Mouse (Mus musculus) hindbrain, embryonic 13.5 days (tissue): ENCODE results near the gene Tead3. TPM values are rescaled to one million over a fixed set of nuclear protein-coding genes. Genes with fewer than 3 reads are reported as not detected.
"Not testable (repeated sequence)": the region's sequence is repeated elsewhere in the genome, so short reads cannot be mapped to it uniquely, and the experiment has no call there.

ENCODE experiments used
- ATAC-seq: fragments of 200-750 bp; cut with Nextera tagmentation; 2 replicates; pipeline ENCODE4 v1.8.0; 2017; ENCODE audit warnings: moderate TSS enrichment; ENCODE audit not compliant: low FRiP score
- H3K27ac ChIP-seq: fragments of 300-500 bp; sonication (generic); 2 replicates; pipeline ENCODE4 v1.5.1; 2015; ENCODE audit warnings: inconsistent platforms, mild to moderate bottlenecking, moderate library complexity
- H3K27me3 ChIP-seq: fragments of 300-500 bp; sonication (generic); 2 replicates; pipeline ENCODE4 v1.6.1; 2015; ENCODE audit warnings: mild to moderate bottlenecking, inconsistent platforms
- H3K36me3 ChIP-seq: fragments of 300-500 bp; sonication (generic); 2 replicates; pipeline ENCODE4 v1.6.1; 2015; ENCODE audit warnings: mild to moderate bottlenecking, inconsistent platforms
- H3K4me1 ChIP-seq: fragments of 300-500 bp; sonication (generic); replicated peaks from 2 replicates; pipeline ENCODE4 v1.6.1; 2015; ENCODE audit warnings: inconsistent platforms
- H3K4me2 ChIP-seq: fragments of 300-500 bp; sonication (generic); 2 replicates; pipeline ENCODE4 v1.6.1; 2015; ENCODE audit warnings: inconsistent platforms, mild to moderate bottlenecking, moderate library complexity
- H3K4me3 ChIP-seq: fragments of 300-500 bp; sonication (generic); 2 replicates; pipeline ENCODE4 v1.5.1; 2015; ENCODE audit warnings: mild to moderate bottlenecking, inconsistent platforms
- H3K9ac ChIP-seq: fragments of 300-500 bp; sonication (generic); 2 replicates; pipeline ENCODE4 v1.6.1; 2015; ENCODE audit warnings: mild to moderate bottlenecking, inconsistent platforms
- H3K9me3 ChIP-seq: fragments of 300-500 bp; sonication (generic); 2 replicates; pipeline ENCODE4 v1.6.1; 2016; ENCODE audit warnings: inconsistent platforms
- WGBS: fragments of 180-500 bp; shearing (Covaris S2); methylation state at CpG from one replicate; pipeline ENCODE4 v1.1.7; 2015; 5-methylcytosine and 5-hydroxymethylcytosine counted together
- polyA plus RNA-seq: library from polyadenylated mRNA; unstranded; fragments of >200 nt; fragmentation: Nextera tagmentation; extraction: Ambion mirVana; gene quantifications from 2 replicates; pipeline ENCODE4 v1.2.1, GENCODE M21; 2015

Gene Tead3
- polyA plus RNA-seq, 1 experiment from 2014 or later, result 1.8 TPM

GRCm38 (mm10) chr17:28325751-28326150 is 24.9 kb downstream of the Tead3 start:
- H3K4me2 ChIP-seq, result no peak overlapping the region
- no peaks in the 10 kb centered on the region for H3K9me3 ChIP-seq
- H3K36me3 ChIP-seq, result peaks cover 45% of the 10 kb centered on the region
- WGBS, result 94% methylated on average over 8 of the region's 8 CpGs
- no peaks in the 10 kb centered on the region for H3K27me3 ChIP-seq
- no peak for ATAC-seq
- H3K4me1 ChIP-seq, result peaks cover 22% of the 10 kb centered on the region
- no peak overlapping the region for H3K27ac ChIP-seq
- no peak overlapping the region for H3K4me3 ChIP-seq
- peak overlapping the region; percentile 43; the same call in 1 of the 2 replicates for H3K9ac ChIP-seq

- ATAC-seq, result not testable (repeated sequence)
- WGBS, result 97% methylated on average over 7 of the region's 7 CpGs
These were observed 26.2 kb downstream of the Tead3 start for GRCm38 (mm10) chr17:28324416-28324815.

GRCm38 (mm10) chr17:28323786-28324185 is 26.8 kb downstream of the Tead3 start:
- Histone ChIP-seq H3K27me3 (no peaks in the 10 kb centered on the region), H3K9me3 (no peaks in the 10 kb centered on the region), H3K4me1 (peaks cover 8% of the 10 kb centered on the region), H3K9ac (no peak overlapping the region), H3K27ac (no peak overlapping the region), H3K4me3 (no peak overlapping the region), H3K36me3 (peaks cover 48% of the 10 kb centered on the region), H3K4me2 (no peak overlapping the region)
- WGBS, result 96% methylated on average over 8 of the region's 8 CpGs
- no peak for ATAC-seq

More at GRCm38 (mm10) chr17:28324416-28324815, 26.2 kb downstream of the Tead3 start:
- H3K9me3 ChIP-seq, H3K4me3 ChIP-seq, H3K4me2 ChIP-seq, H3K9ac ChIP-seq, H3K27ac ChIP-seq, H3K27me3 ChIP-seq: not testable (repeated sequence)
- Histone ChIP-seq H3K36me3 (peaks cover 46% of the 10 kb centered on the region), H3K4me1 (peaks cover 13% of the 10 kb centered on the region)

DNA sequence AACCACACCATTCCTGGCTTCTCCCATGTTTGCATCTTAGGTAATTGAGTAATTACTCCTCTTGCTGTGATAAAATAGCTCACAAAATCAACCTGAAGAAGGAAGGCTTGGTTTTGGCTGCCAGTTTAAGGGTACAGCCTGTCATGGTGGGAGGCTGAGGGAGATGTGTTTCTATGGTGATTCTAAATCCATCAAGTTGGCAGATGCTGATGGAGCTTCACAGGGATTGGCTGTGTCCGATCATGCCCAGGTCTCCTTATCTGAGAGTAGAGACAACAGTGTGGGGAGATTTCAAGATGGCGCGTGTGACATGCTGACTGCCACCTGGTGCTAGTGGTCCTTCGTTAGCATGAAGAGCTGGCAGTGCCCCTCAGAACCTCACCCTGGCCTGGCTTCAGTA is 28.9 kb downstream of the Tead3 start:
- Histone ChIP-seq H3K36me3 (peaks cover 65% of the 10 kb centered on the region), H3K9me3 (no peaks in the 10 kb centered on the region), H3K27ac (no peak overlapping the region), H3K9ac (no peak overlapping the region), H3K27me3 (no peaks in the 10 kb centered on the region), H3K4me2 (no peak overlapping the region), H3K4me1 (no peaks in the 10 kb centered on the region), H3K4me3 (no peak overlapping the region)
- WGBS, result 96% methylated on average over 4 of the region's 4 CpGs
- no peak for ATAC-seq

DNA sequence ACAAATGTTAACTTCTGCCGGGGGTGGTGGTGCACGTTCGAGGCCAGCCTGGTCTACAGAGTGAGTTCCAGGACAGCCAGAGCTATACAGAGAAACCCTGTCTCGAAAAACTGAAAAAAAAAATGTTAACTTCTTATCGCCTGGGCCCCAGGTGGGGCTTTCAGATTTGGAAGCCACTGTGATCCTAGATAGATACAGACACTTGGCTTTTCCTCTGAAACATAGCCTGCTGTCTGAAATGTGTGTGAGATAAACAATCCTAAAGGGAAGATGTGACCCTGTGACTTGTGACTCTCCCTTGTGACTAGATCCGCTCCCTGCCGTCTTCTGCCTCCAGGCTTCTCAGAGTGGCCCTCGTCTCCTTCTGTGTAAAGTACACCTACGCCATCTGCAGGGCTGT is 32.9 kb downstream of the Tead3 start:
- Histone ChIP-seq H3K27me3 (no peaks in the 10 kb centered on the region), H3K27ac (no peak overlapping the region), H3K4me2 (no peak overlapping the region), H3K4me1 (peaks cover 23% of the 10 kb centered on the region), H3K9me3 (no peaks in the 10 kb centered on the region), H3K9ac (peak overlapping the region; percentile 56; the same call in 1 of the 2 replicates), H3K36me3 (peaks cover 52% of the 10 kb centered on the region), H3K4me3 (no peak overlapping the region)
- WGBS, result 82% methylated on average over 9 of the region's 9 CpGs
- ATAC-seq, result no peak

DNA sequence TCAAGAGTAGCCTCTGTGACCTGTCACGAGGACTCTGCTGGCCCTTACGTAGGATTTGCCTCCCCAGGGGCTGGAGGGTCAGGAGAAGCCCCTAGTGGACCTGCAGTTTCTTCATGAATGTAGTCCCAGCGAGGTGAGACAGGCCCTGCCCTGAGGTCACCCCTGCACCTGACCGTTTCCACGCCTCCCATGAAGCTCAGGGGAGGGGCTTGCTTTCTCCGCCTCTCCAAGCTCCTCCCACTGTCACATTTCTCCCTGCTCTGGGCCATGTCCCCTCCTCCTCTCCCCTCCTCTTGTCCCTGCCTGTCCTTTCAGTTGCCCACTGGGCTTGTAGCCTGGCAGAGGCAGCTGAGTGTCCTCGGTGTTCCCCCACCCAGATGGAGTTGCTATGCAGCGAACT is 33.5 kb downstream of the Tead3 start:
- H3K36me3 ChIP-seq, result peaks cover 46% of the 10 kb centered on the region
- no peak overlapping the region for H3K27ac ChIP-seq
- H3K4me3 ChIP-seq, result no peak overlapping the region
- peak overlapping the region; percentile 56 for H3K9ac ChIP-seq
- no peak for ATAC-seq
- no peaks in the 10 kb centered on the region for H3K9me3 ChIP-seq
- no peaks in the 10 kb centered on the region for H3K27me3 ChIP-seq
- H3K4me2 ChIP-seq, result no peak overlapping the region
- 54% methylated on average over 8 of the region's 8 CpGs for WGBS
- peaks cover 26% of the 10 kb centered on the region for H3K4me1 ChIP-seq

DNA sequence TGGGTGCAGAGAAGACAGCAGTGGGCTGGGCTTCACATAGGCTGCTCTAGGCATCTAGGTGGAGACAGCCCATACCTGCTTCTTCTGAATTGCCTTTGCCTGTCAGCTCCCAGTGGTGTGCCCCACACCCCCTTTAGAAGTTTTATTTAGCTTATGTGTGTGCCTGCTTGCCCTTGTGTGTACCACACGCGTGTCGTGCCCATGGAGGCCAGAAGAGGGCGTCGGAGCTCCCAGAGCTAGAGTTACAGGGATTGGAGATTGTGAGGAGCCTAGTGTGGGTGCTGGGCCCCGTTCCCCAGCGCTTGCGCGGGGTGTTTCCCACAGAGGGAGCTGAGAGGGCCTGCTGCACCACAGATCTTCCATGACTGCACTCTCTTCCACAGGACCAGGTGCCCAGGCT is 34.1 kb downstream of the Tead3 start:
- no peaks in the 10 kb centered on the region for H3K27me3 ChIP-seq
- no peaks in the 10 kb centered on the region for H3K9me3 ChIP-seq
- H3K9ac ChIP-seq, result no peak overlapping the region
- 91% methylated on average over 9 of the region's 9 CpGs for WGBS
- peaks cover 26% of the 10 kb centered on the region for H3K4me1 ChIP-seq
- no peak overlapping the region for H3K4me3 ChIP-seq
- H3K27ac ChIP-seq, result no peak overlapping the region
- no peak overlapping the region for H3K4me2 ChIP-seq
- no peak for ATAC-seq
- H3K36me3 ChIP-seq, result peaks cover 43% of the 10 kb centered on the region

GRCm38 (mm10) chr17:28315611-28316160 is 34.9 kb downstream of the Tead3 start:
- ATAC-seq, result no peak
- 81% methylated on average over 20 of the region's 20 CpGs for WGBS
- Histone ChIP-seq H3K27ac (no peak overlapping the region), H3K36me3 (peaks cover 38% of the 10 kb centered on the region), H3K4me2 (no peak overlapping the region; the same call in 1 of the 2 replicates), H3K4me3 (no peak overlapping the region), H3K27me3 (no peaks in the 10 kb centered on the region), H3K9me3 (no peaks in the 10 kb centered on the region), H3K4me1 (peaks cover 26% of the 10 kb centered on the region), H3K9ac (peak overlapping the region; percentile 35; the same call in 1 of the 2 replicates)

- Histone ChIP-seq H3K4me2 (peak overlapping the region; percentile 87), H3K27me3 (no peaks in the 10 kb centered on the region), H3K4me1 (peaks cover 26% of the 10 kb centered on the region), H3K9ac (peak overlapping the region; percentile 86), H3K36me3 (peaks cover 28% of the 10 kb centered on the region), H3K27ac (peak overlapping the region; percentile 91), H3K4me3 (peak overlapping the region; percentile 82), H3K9me3 (no peaks in the 10 kb centered on the region)
- WGBS, result under 1% methylated on average over 11 of the region's 11 CpGs
- ATAC-seq, result peak; percentile 6; the same call in 1 of the 2 replicates
These were observed 36.8 kb downstream of the Tead3 start for GRCm38 (mm10) chr17:28313880-28314225.

DNA sequence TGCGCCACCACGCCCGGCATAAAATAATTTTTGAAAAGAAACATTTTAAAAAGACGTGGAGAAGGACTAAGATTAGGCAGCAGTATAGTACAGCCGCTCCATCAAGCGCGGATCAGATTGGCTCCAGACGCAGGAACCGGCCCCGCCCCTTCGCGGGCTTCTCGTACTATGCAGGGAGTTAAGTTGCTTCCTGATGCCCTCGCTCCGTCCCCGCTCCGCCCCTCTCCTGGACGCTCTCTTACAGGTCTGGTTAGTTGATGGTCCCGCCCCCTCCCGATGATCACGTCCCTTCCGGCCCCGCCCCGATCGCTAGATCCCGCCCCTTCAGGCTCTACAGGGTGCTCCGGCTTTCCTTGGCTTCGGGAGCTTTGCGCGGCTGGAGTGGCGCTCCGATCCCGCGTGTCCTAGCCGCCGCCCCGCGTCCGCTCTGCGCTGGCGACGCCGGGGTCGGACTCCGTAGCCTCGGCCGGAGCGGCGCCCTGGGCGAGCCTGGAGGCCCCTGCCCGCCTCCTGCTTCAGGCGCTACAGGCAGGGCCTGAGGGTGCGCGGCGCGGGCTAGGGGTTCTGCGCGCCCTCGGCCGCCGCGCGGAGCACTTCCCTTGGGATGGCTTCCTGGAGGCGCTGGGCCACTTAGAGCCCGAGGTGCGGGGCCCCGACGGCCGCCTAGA is 37.3 kb downstream of the Tead3 start, which contains the start of gene Fance:
Gene Fance (plus strand): TSS at position 308 of the 668 bp plus-strand sequence.
- under 1% methylated on average over 66 of the region's 69 CpGs for WGBS
- no peaks in the 10 kb centered on the region for H3K9me3 ChIP-seq

GRCm38 (mm10) chr17:28312232-28313211 is 38.1 kb downstream of the Tead3 start:
- peak overlapping the region; percentile 71 for H3K27ac ChIP-seq
- no peak overlapping the region for H3K9ac ChIP-seq
- WGBS, result 25% methylated on average over 17 of the region's 17 CpGs
- peak overlapping the region; percentile 82 for H3K4me3 ChIP-seq
- peak; percentile 37 for ATAC-seq
- H3K4me1 ChIP-seq, result peaks cover 31% of the 10 kb centered on the region
- no peaks in the 10 kb centered on the region for H3K9me3 ChIP-seq
- peak overlapping the region; percentile 87 for H3K4me2 ChIP-seq
- H3K27me3 ChIP-seq, result no peaks in the 10 kb centered on the region
- peaks cover 17% of the 10 kb centered on the region for H3K36me3 ChIP-seq

More for the DNA sequence above, 37.3 kb downstream of the Tead3 start, which contains the start of gene Fance:
- ATAC-seq, result peak; percentile 98
- H3K4me1 ChIP-seq, result peaks cover 30% of the 10 kb centered on the region
- H3K9ac ChIP-seq, result peak within 1 kb of the TSS; percentile 86
- H3K4me3 ChIP-seq, result peak within 1 kb of the TSS; percentile 82
- H3K27ac ChIP-seq, result peak within 1 kb of the TSS; percentile 91
- H3K27me3 ChIP-seq, result no peaks in the 10 kb centered on the region
- H3K36me3 ChIP-seq, result peaks cover 25% of the 10 kb centered on the region
- peak within 1 kb of the TSS; percentile 87 for H3K4me2 ChIP-seq
